Mouse (Mus musculus) gonadal fat pad, adult 2 months (tissue): Measurements from ENCODE around the gene Vmn2r58. TPM values are rescaled to one million over a fixed set of nuclear protein-coding genes. Genes with fewer than 3 reads are reported as not detected.
"Not testable (repeated sequence)": the region's sequence is repeated elsewhere in the genome, so short reads cannot be mapped to it uniquely, and the experiment has no call there.

Source experiments
- DNase-seq: peaks from one replicate; pipeline ENCODE4 v3.0.0-alpha.2; 2012; ENCODE audit warnings: low read depth
- polyA plus RNA-seq: library from polyadenylated mRNA; depleted of rRNA; stranded (reverse); fragments of >200 nt; gene quantifications from 2 replicates; pipeline ENCODE4 v1.2.3, GENCODE M21; 2012; rRNA removed

Gene Vmn2r58
- polyA plus RNA-seq, result not detected in 2 replicates

DNA sequence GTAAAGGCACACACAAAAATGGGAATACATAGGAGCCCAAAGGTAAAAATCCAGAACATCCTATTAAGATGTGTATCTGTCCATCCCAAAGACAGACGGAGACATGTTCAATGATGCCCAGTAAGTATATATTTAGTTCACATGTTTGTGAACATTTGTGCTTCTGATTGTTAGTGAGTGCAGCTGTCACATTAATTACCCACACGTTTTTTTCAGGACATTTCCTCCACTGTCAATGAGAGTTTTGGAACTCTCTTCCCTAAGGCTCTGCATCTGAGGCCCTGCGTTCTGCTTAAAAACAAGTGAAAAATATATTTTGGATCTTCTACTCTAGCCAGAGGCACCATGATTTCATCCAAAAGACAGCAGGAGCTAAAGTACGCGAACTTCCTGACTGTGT lies at the start of gene Vmn2r58:
Gene Vmn2r58, minus strand, starts transcription at position 101 of the 400 bp plus-strand sequence.
- DNase-seq, result not testable (repeated sequence)

Other genes starting within 250 kb of the Vmn2r58 start
- 2.0 and 2.2 TPM in 2 replicates for gene Zfp788, start 239.5 kb downstream of the Vmn2r58 start, polyA plus RNA-seq
- not detected in 2 replicates for gene Vmn2r59, start 186.3 kb upstream of the Vmn2r58 start, polyA plus RNA-seq
- not detected in 2 replicates for gene Vmn2r60, start 235.1 kb upstream of the Vmn2r58 start, polyA plus RNA-seq